Mouse (Mus musculus): ENCODE measurements at regions not wholly inside any gene's neighbourhood (a gene's known extent, or its start where the extent isn't known, plus 50 kb on each side); places are given as distances from the start of the nearest gene placed in this dataset.

- no peak for TF ChIP-seq CTCF (IDR thresholded peaks at IDR 0.05; ENCODE audit: insufficient read depth, low read depth, low read length)
- TF ChIP-seq POLR2A (IDR thresholded peaks at IDR 0.05; ENCODE audit: insufficient read depth, low read depth, low read length): no peak
Measured at GRCm38 (mm10) chr15:97457468-97457867, 210.4 kb upstream of the Amigo2 start.
